Mouse (Mus musculus) right cerebral cortex, postnatal 25 days (tissue): ENCODE data around the gene Cant1.
A peak's percentile ranks its signal among the peaks of the same experiment; 100 is the strongest.

ENCODE experiments used
- DNase-seq: peaks from one replicate; pipeline ENCODE4 v3.0.0; 2022

The Cant1 gene

DNA sequence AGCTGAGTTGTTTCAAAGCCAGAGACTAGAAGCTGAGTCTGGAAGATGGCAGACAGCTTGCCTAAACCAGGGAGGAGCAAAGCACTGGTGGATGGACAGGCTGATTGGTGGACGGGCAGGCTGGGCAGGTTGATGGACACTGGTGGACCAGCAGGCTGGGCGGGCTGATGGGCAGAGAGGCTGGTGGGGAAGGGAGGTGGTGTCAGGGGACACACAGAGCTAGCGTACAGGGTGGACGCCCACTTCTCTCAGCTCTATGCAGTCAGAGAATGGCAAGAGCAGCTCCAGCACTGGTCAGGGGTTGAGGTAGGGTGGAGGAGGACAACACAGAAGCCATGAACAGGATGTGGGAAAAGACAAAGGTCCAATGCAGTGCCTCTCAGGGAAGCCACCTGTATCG lies 49.6 kb downstream of the Cant1 start:
- no peak for DNase-seq

DNA sequence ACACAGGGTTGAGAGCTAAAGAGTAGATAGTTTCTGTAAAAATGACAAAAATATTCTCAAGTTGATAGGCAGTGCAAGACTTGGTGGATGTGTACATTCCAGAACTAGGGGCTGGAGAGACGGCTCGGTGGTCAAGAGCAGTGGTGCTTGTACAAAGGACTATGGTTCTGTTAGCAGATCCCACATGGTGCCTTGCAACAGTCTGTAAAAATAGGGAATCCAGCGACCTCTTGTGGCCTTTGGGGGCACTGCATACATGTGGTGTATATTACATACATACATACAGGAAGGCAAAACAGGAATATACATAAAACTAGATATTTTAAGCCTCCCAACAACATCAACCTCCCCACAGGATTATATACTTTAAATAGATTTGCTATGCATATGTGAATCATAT lies 50.6 kb downstream of the Cant1 start:
- DNase-seq: no peak

DNA sequence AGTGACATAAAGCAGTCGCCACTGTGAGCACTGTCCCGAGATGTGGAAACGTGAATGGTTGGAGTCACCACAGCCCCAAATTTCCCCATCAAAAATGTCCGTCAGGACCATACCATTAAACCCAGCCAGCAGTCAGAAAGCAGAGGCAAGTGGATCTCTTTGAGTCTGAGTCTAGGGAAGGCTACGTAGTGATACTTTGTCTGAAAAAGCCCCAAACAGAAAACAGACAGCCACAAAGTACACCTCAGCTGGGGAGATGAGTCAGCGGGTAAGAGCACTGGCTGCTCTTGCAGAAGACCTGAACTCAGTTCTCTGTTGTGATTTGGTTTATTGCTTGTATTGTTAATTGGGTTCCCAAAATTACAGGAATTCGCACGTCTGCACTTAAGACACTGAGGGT lies 52.3 kb downstream of the Cant1 start:
- DNase-seq: no peak

DNA sequence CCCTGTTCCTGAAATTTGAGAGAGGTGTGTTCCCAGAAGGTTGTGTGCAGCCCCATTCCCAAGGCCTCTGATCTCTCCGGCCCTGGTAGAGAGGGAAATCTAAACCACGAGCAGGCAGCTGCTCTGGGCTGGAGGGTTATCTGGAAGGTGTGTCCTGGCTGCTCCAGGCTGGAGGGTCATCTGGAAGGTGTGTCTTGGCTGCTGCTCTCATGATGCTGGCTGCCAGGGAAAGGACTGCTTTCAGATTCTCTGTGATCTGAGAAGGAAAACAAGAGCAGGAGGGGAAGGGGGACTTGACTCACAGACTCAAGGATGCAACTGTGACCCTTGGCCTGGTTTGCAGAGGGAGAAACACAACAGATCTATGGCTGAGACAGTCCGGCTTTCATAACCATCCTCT lies 52.8 kb downstream of the Cant1 start:
- no peak for DNase-seq

DNA sequence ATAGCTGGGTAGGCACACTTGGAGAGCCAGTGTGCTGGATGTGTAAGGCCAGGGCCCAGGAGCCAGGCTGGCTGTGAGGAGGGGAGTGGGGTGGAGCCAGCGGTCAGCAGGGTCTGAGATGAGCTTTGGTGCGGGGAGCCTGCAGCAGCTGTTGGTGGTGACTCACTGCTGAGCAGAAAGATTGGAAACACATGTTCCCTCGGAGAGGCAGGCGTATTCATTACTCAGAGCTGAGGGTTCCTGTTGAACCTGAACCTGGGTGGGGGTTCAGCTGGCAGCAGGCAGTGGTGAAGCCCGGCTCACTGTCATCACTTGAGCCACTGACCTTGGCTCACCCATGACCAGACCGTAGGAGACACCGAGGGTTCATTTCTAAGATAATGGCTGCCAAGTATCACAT lies 53.7 kb downstream of the Cant1 start:
- peak; percentile 45 for DNase-seq

DNA sequence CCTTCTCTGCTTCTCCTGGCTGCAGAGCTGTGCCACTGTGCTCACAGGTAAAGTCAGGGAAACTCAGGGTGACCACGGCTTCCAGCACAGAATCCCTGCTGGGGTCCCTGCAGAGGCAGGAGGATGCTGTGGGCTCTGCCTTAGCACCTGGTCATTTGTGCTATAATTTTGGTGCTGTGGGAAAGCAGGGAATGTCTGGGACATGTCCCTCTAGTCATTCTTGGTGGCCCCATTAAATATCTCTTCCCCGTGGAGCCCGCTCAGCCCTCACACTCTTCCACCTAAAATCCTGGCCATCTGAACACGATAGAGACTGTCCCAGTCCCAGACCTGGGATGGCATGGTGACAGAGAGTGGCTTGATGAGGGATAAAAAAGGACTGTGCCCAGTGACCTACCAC lies 54.9 kb downstream of the Cant1 start:
- no peak for DNase-seq

DNA sequence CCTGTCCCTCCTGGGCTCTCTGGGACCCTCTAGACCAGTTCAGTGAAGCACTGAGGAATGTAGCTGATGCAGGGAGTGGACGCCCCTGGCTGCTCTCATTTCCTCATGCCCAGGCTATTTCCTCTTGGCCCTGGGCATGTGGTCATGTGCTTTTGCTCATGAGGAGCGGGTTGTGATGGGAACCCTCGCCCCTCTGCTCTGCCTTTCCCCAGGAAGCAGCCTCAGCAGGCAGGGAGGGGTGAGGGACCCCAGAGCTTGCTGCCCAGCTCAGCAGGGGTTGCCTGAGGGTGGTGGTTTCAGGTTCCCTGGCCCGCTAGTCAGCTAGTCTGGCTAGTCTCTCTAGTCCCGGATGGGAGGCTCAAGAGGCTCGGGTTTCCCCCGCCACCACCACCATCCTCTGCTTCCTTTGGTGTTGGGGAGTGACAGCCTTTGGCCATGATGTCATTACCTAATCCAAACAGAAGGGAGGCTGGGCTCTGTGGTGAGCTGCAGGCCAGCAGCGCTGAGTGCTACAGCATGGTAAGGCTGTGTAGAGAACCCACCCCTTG lies 55.8 kb downstream of the Cant1 start:
- no peak for DNase-seq

DNA sequence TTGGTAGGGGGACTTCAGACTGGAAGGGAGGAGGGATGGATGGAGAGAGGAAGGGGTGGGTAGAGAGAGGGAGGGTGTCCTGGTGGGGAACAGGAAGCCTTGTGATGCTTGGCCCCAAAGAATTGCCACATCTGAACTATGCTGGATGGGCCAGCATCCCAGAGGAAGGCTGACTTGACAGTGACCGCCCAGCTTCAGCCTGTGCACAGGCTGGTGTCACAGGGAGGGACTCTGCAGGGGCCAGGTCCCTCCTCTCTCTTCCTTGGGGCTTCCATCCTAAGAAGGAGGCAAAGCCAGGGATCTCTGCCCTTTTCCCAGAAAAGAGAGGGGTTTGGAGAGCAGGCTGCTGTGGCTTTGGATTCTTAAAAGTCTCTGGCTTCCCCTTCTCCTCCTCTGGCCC lies 56.4 kb downstream of the Cant1 start:
- DNase-seq: no peak

DNA sequence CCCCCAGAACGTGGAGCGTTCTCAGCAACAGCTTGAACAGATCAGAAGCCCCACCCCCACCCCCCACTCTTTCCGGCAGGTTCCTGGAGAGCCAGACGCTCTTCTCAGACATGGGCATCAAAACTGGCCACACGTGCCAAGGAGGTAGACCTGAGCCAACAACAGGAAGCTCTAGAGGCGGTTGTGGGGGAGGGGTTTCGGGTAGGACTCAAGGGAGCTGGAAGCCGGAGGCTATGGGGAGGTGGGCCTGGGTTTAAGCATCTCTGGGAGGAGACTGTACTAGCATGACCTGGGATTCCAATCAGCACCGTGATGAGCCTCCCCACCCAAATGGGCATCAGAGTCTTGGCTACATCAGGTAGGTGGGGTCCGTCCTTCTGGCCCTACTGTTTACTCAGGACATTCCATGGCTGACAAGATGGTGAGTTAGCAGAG lies 58.0 kb downstream of the Cant1 start:
- DNase-seq: no peak

DNA sequence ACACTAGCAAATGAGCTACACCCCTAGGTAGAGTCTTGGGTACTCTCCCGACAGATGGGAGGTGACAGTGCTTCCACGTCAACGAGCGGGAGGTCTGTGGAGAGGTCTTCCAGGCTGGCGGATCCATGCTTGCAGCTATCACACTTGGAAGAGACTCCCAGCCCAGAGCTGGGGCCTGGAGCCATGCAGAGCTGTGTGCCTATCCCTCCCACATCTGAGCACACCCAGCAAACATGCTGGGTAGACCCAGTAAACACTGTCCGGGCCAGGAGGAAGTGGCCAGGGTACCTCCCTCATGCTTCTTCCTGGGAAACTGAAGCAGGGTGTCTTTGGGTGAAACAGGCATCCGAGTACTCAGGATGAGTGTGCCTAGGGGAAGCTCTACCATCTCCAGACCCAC lies 58.4 kb downstream of the Cant1 start:
- DNase-seq: no peak
